Mouse (Mus musculus) hindbrain, embryonic 11.5 days (tissue): ENCODE measurements around the gene Irf2bp1. TPM values are rescaled to one million over a fixed set of nuclear protein-coding genes. Genes with fewer than 3 reads are reported as not detected.
A peak's percentile ranks its signal among the peaks of the same experiment; 100 is the strongest.

Source experiments
- ATAC-seq: fragments of 200-750 bp; cut with Nextera tagmentation; 2 replicates; pipeline ENCODE4 v1.8.0; 2017; ENCODE audit warnings: mild to moderate bottlenecking, moderate TSS enrichment, moderate library complexity; ENCODE audit not compliant: low FRiP score
- DNase-seq: peaks from one replicate; pipeline ENCODE4 v3.0.0-alpha.2; 2015; ENCODE audit warnings: low spot score
- H3K27ac ChIP-seq: fragments of 300-500 bp; sonication (generic); 2 replicates; pipeline ENCODE4 v1.5.1; 2014; ENCODE audit warnings: mild to moderate bottlenecking, low read depth, low read length
- H3K27me3 ChIP-seq: fragments of 300-500 bp; sonication (generic); 2 replicates; pipeline ENCODE4 v1.6.1; 2014; ENCODE audit warnings: mild to moderate bottlenecking, low read length, moderate library complexity, mixed read lengths; ENCODE audit not compliant: control insufficient read depth, insufficient read depth
- H3K36me3 ChIP-seq: fragments of 300-500 bp; sonication (generic); 2 replicates; pipeline ENCODE4 v1.6.1; 2014; ENCODE audit warnings: mild to moderate bottlenecking, low read length, moderate library complexity, mixed read lengths; ENCODE audit not compliant: control insufficient read depth, insufficient read depth
- H3K4me1 ChIP-seq: fragments of 300-500 bp; sonication (generic); replicated peaks from 2 replicates; pipeline ENCODE4 v1.6.1; 2014; ENCODE audit warnings: low read length, mixed read lengths; ENCODE audit not compliant: control insufficient read depth, insufficient read depth
- H3K4me2 ChIP-seq: fragments of 300-500 bp; sonication (generic); replicated peaks from 2 replicates; pipeline ENCODE4 v1.6.1; 2014; ENCODE audit warnings: mild to moderate bottlenecking, low read depth, low read length
- H3K4me3 ChIP-seq: fragments of 300-500 bp; sonication (generic); 2 replicates; pipeline ENCODE4 v1.5.1; 2014; ENCODE audit warnings: low read depth, low read length
- H3K9ac ChIP-seq: fragments of 300-500 bp; sonication (generic); 2 replicates; pipeline ENCODE4 v1.6.1; 2014; ENCODE audit warnings: low read depth, low read length
- H3K9me3 ChIP-seq: fragments of 300-500 bp; sonication (generic); 2 replicates; pipeline ENCODE4 v1.6.1; 2016; ENCODE audit warnings: low read length; ENCODE audit not compliant: control insufficient read depth
- WGBS: fragments of 180-500 bp; shearing (Covaris S2); extraction: QIAGEN DNeasy Blood & Tissue Kit; methylation state at CpG from one replicate; pipeline ENCODE4 v1.1.7; 2014; 5-methylcytosine and 5-hydroxymethylcytosine counted together
- polyA plus RNA-seq: library from polyadenylated mRNA; unstranded; fragments of >200 nt; fragmentation: Nextera tagmentation; extraction: Ambion mirVana; gene quantifications from 2 replicates; pipeline ENCODE4 v1.2.1, GENCODE M21; 2014

The Irf2bp1 gene
- polyA plus RNA-seq, 1 experiment from 2014 or later = 26.0 TPM

DNA sequence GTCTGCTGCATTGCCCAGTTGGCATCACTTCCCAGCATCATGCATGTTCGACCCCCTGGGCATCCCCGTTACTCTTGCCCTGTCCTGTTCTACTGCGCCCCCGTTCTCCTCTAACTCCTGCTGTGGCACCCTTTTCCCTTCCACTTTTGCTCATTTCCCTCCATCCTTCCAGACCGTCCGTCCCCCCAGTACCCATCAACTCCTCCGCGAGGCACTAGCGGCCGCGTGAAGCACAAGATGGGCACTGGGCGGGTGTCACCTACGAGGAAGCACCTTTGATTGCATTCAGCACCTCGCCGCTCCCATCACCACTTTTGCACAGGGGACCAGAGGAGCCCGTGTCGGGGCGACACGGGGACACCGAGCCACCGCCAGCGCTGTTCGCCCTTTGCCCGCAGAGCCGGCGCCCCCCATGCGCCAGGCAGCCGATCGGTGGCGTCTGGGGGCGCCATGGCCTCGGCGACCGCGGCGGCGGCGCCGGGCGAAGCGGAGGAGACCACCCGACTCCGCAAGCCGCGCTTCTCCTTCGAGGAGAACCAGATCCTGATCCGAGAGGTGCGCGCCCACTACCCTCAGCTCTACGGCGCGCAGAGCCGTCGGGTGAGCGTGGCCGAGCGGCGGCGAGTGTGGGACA, 12.1 kb upstream of the Irf2bp1 start:
- Histone ChIP-seq H3K4me3 (peak overlapping the region; percentile 43), H3K9ac (peak overlapping the region; percentile 64), H3K27ac (0 out of 2 replicates have a peak overlapping the region, but pooled peaks have one; percentile 34), H3K9me3 (no peaks in the 10 kb centered on the region), H3K4me1 (peaks cover 2% of the 10 kb centered on the region), H3K36me3 (no peaks in the 10 kb centered on the region), H3K4me2 (peak overlapping the region; percentile 80), H3K27me3 (peaks cover 15% of the 10 kb centered on the region; the same call in 1 of the 2 replicates)
- ATAC-seq (peak; percentile 42; the same call in 1 of the 2 replicates), DNase-seq (peak; percentile 58)
- WGBS = under 1% methylated on average over 58 of the region's 59 CpGs

DNA sequence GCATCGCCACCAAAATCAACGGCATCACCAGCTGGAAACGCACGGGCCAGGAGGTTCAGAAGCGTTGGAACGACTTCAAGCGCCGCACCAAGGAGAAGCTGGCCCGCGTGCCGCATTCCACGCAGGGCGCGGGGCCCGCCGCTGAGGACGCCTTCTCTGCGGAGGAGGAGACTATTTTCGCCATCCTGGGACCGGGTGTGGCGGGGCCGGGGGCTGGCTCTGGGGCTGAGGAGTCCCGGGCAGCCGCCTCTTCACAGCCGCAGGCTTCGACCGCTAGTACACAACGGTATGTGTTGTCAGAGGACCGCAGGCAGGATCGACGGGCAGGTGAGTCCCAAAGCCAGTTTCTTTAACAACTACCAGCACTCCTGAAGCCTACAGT, 11.6 kb upstream of the Irf2bp1 start:
- Histone ChIP-seq H3K9ac (peak overlapping the region; percentile 64; the same call in 1 of the 2 replicates), H3K27ac (no peak overlapping the region), H3K9me3 (no peaks in the 10 kb centered on the region), H3K27me3 (peaks cover 15% of the 10 kb centered on the region; the same call in 1 of the 2 replicates), H3K4me1 (peaks cover 2% of the 10 kb centered on the region), H3K4me3 (peak overlapping the region; percentile 43), H3K36me3 (no peaks in the 10 kb centered on the region), H3K4me2 (peak overlapping the region; percentile 80)
- 2% methylated on average over 30 of the region's 31 CpGs for WGBS
- no peak for DNase-seq
- no peak for ATAC-seq

DNA sequence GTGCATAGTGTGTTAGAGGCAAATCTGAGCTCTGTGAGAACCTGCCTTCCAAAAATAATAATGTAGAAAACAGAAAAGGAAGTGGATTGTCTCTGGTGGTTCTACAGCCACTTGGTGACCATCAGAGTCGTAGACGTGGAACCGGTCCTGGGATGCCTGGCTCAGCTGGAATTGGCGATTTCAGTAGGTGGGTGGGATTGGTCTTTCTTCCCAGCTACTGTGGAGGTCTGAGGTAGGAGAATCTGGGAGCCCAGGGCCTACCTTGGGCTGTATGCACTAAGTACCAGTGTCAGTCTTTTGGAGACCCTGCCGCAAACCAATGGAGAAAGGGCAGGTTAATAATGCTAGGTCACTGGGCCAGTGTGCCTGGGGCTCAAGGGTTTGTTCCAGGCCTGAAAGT, 10.8 kb upstream of the Irf2bp1 start:
- H3K4me1 ChIP-seq = peaks cover 2% of the 10 kb centered on the region
- no peaks in the 10 kb centered on the region for H3K36me3 ChIP-seq
- DNase-seq = no peak
- no peak overlapping the region for H3K4me3 ChIP-seq
- no peak overlapping the region for H3K9ac ChIP-seq
- no peaks in the 10 kb centered on the region for H3K9me3 ChIP-seq
- WGBS = 91% methylated on average over 5 of the region's 5 CpGs
- ATAC-seq = no peak
- 0 out of 2 replicates have a peak overlapping the region, but pooled peaks have one; percentile 1 for H3K4me2 ChIP-seq
- no peak overlapping the region for H3K27ac ChIP-seq
- H3K27me3 ChIP-seq = peaks cover 15% of the 10 kb centered on the region; the same call in 1 of the 2 replicates

DNA sequence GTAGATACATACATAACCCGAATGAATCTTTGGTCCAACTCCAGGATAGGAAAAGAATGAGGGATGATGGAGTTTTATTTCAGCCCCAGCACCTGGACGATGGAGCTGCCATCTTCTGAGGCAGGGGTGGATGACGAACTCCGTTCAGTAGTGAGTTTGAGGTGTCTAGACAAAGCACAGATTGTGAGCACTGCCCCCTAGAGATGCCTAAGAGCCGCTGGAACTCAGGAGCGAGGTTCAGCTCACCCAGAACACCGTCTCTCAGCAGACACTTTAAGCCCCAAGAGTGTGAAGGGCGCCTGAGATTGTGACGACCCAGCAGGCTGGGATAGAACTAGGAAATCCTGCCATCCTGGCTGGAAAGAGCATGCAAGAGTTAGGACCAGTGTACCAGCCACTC, 5.0 kb upstream of the Irf2bp1 start:
- Histone ChIP-seq H3K4me2 (no peak overlapping the region), H3K27ac (no peak overlapping the region), H3K4me3 (no peak overlapping the region), H3K4me1 (no peaks in the 10 kb centered on the region; the same call in 1 of the 2 replicates), H3K27me3 (no peaks in the 10 kb centered on the region), H3K9me3 (no peaks in the 10 kb centered on the region), H3K9ac (no peak overlapping the region), H3K36me3 (no peaks in the 10 kb centered on the region)
- DNase-seq (no peak), ATAC-seq (no peak)
- 45% methylated on average over 9 of the region's 9 CpGs for WGBS

DNA sequence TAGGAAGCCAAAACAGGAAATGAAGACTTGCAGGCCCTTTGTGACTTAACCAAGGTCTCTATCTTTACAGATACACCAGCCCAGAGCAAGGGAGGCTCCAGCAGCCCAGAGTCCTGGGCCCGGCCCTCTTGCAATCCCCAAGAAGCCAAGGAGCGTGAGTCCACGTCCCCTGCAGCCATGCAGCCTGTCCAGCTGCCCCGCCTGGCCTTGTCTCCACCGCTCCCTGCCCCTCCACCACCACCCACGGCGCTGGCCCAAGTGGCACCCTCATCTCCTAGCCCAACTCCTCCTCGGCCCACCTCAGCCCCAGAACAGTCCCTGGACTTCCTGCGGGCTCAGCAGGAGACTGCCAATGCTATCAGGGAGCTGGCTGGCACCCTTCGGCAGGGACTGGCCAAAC, 3.4 kb upstream of the Irf2bp1 start:
- H3K27ac ChIP-seq = no peak overlapping the region
- WGBS = 51% methylated on average over 10 of the region's 10 CpGs

DNA sequence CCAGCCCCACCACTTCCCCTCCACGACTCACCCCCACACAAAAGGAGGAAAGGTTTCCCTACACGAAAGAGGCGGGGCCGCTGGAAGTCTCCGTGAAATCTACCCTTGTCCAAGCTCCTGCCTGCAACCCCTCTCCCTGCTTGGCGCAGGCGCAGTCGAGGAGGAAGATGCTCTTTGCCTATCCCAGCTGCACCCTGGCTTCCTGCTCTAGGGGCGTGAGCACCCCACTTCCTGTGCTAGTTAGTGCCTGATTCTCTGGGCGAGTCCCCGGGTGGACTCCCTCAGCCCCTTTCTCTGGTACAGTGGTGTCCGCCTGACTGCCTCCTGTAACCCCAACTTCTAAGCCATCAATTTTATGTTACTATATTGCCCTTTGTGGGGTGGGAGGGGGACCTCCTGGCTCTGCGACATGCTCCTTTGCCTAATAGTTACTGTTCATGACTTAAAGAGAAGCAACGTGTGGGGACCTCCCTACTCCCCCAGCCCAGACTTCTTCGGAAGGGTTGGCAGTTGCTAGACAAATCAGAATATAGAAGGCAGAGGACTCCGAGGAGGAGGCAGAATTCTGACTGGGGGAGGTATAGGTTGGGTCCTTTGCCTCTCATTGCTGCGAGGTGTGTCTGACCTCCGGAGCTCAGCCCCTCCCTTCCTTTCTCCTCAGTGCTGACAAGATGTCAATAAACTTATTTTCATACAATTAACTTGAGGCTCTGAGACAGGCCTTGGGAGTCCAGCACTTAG, 2.6 kb upstream of the Irf2bp1 start:
- Histone ChIP-seq H3K27ac (no peak overlapping the region), H3K9ac (peak overlapping the region; percentile 21), H3K9me3 (no peaks in the 10 kb centered on the region), H3K4me3 (peak overlapping the region; percentile 14), H3K27me3 (no peaks in the 10 kb centered on the region), H3K4me2 (peak overlapping the region; percentile 21), H3K4me1 (peaks cover 12% of the 10 kb centered on the region), H3K36me3 (peaks cover 4% of the 10 kb centered on the region; the same call in 1 of the 2 replicates)
- 40% methylated on average over 16 of the region's 18 CpGs for WGBS
- peak; percentile 59 for DNase-seq
- no peak for ATAC-seq

More for the DNA sequence above, 3.4 kb upstream of the Irf2bp1 start:
- Histone ChIP-seq H3K36me3 (peaks cover 1% of the 10 kb centered on the region; the same call in 1 of the 2 replicates), H3K9me3 (no peaks in the 10 kb centered on the region), H3K27me3 (no peaks in the 10 kb centered on the region), H3K9ac (peak overlapping the region; percentile 21), H3K4me2 (peak overlapping the region; percentile 21), H3K4me1 (peaks cover 9% of the 10 kb centered on the region), H3K4me3 (peak overlapping the region; percentile 14)
- ATAC-seq (no peak), DNase-seq (no peak)

DNA sequence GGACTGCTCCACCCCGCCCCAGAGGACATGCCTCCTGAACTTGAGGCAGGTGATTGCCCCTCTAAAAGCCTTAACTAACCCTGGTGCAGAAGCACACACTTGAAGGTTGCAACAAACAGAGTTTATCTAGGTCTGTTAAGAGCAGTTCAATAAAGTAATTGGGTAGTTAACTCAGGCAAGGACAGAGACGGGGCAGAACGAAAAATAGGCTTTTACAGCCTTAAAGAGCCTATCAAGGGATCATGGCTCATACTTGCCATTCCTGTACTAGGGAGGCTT, 2.1 kb upstream of the Irf2bp1 start:
- Histone ChIP-seq H3K4me1 (peaks cover 12% of the 10 kb centered on the region), H3K36me3 (peaks cover 4% of the 10 kb centered on the region; the same call in 1 of the 2 replicates), H3K4me2 (no peak overlapping the region), H3K27ac (no peak overlapping the region), H3K4me3 (no peak overlapping the region), H3K9ac (no peak overlapping the region), H3K9me3 (no peaks in the 10 kb centered on the region), H3K27me3 (no peaks in the 10 kb centered on the region)
- DNase-seq = no peak
- no peak for ATAC-seq
- 87% methylated on average over 3 of the region's 3 CpGs for WGBS

DNA sequence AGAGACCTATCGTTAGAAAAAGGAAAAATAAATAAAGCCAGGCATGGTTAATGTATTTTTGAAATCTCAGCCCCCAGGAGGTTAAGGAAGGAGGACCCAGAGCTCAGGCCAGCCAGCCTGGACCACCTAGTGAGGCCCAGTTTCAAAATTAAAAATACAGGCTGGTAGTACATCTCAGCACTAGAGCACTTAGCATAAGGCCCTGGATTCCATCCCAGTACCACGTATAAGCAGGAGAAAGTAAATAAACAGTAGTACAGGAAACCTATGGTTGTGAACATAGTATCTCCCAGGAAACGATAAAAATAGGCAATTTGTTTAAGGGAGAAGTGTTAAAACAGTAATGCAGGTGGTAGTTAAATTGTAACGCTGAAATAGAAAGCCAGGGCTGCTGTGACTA, 1.7 kb upstream of the Irf2bp1 start:
- Histone ChIP-seq H3K4me1 (peaks cover 12% of the 10 kb centered on the region), H3K36me3 (peaks cover 4% of the 10 kb centered on the region; the same call in 1 of the 2 replicates), H3K4me2 (no peak overlapping the region), H3K27me3 (no peaks in the 10 kb centered on the region), H3K4me3 (no peak overlapping the region), H3K9me3 (no peaks in the 10 kb centered on the region), H3K27ac (no peak overlapping the region), H3K9ac (peak overlapping the region; percentile 60; the same call in 1 of the 2 replicates)
- no peak for ATAC-seq
- WGBS = 54% methylated on average over 4 of the region's 4 CpGs
- no peak for DNase-seq
